Mouse (Mus musculus) hindbrain, embryonic 15.5 days (tissue): ENCODE results near the gene Olfr283. TPM values are rescaled to one million over a fixed set of nuclear protein-coding genes. Genes with fewer than 3 reads are reported as not detected.
A peak's percentile ranks its signal among the peaks of the same experiment; 100 is the strongest.

Experiments used
- ATAC-seq: fragments of 200-750 bp; cut with Nextera tagmentation; 2 replicates; pipeline ENCODE4 v1.8.0; 2017; ENCODE audit warnings: low read depth, moderate number of reproducible peaks, moderate TSS enrichment; ENCODE audit not compliant: low FRiP score
- H3K27ac ChIP-seq: fragments of 300-500 bp; sonication (generic); replicated peaks from 2 replicates; pipeline ENCODE4 v1.5.1; 2015; ENCODE audit warnings: mild to moderate bottlenecking, inconsistent platforms
- H3K27me3 ChIP-seq: fragments of 300-500 bp; sonication (generic); 2 replicates; pipeline ENCODE4 v1.6.1; 2015; ENCODE audit warnings: control low read depth, inconsistent platforms
- H3K36me3 ChIP-seq: fragments of 300-500 bp; sonication (generic); 2 replicates; pipeline ENCODE4 v1.6.1; 2015; ENCODE audit warnings: control low read depth, inconsistent platforms
- H3K4me1 ChIP-seq: fragments of 300-500 bp; sonication (generic); replicated peaks from 2 replicates; pipeline ENCODE4 v1.6.1; 2015; ENCODE audit warnings: control low read depth, inconsistent platforms
- H3K4me2 ChIP-seq: fragments of 300-500 bp; sonication (generic); 2 replicates; pipeline ENCODE4 v1.6.1; 2015; ENCODE audit warnings: moderate library complexity, mild to moderate bottlenecking, inconsistent platforms
- H3K4me3 ChIP-seq: fragments of 300-500 bp; sonication (generic); 2 replicates; pipeline ENCODE4 v1.5.1; 2015; ENCODE audit warnings: mild to moderate bottlenecking, inconsistent platforms
- H3K9ac ChIP-seq: fragments of 300-500 bp; sonication (generic); 2 replicates; pipeline ENCODE4 v1.6.1; 2015; ENCODE audit warnings: inconsistent platforms
- H3K9me3 ChIP-seq: fragments of 300-500 bp; sonication (generic); 2 replicates; pipeline ENCODE4 v1.6.1; 2016; ENCODE audit warnings: control low read depth, inconsistent platforms
- WGBS: fragments of 180-500 bp; shearing (Covaris S2); methylation state at CpG from one replicate; pipeline ENCODE4 v1.1.7; 2015; 5-methylcytosine and 5-hydroxymethylcytosine counted together
- polyA plus RNA-seq: library from polyadenylated mRNA; unstranded; fragments of >200 nt; fragmentation: Nextera tagmentation; extraction: Ambion mirVana; gene quantifications from 2 replicates; pipeline ENCODE4 v1.2.1, GENCODE M21; 2015

The Olfr283 gene
- polyA plus RNA-seq, 1 experiment from 2014 or later: not detected

DNA sequence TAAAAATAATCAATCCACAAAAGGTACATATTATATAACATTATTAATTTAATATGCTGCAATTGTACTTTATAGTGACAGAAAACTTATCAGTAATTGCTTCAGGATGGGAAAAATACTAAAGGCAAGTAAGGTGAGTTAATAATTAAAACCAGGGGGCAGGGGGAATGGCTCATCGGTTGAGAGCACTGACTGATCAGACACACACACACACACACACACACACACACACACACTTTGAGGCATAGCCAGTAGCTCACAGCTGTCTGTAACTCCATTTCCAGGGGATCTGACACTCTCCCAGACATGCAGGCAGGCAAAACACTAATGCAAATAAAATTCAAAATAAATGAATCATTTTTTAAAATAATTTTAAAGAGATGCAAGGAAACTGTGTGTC lies 16.4 kb upstream of the Olfr283 start:
- WGBS: 74% methylated on average over 1 of the region's 1 CpGs
- H3K36me3 ChIP-seq: no peaks in the 10 kb centered on the region
- H3K27ac ChIP-seq: no peak overlapping the region
- no peaks in the 10 kb centered on the region for H3K4me1 ChIP-seq
- H3K4me3 ChIP-seq: no peak overlapping the region
- no peak overlapping the region for H3K9ac ChIP-seq
- no peak for ATAC-seq
- no peaks in the 10 kb centered on the region for H3K9me3 ChIP-seq
- no peaks in the 10 kb centered on the region for H3K27me3 ChIP-seq
- no peak overlapping the region for H3K4me2 ChIP-seq

DNA sequence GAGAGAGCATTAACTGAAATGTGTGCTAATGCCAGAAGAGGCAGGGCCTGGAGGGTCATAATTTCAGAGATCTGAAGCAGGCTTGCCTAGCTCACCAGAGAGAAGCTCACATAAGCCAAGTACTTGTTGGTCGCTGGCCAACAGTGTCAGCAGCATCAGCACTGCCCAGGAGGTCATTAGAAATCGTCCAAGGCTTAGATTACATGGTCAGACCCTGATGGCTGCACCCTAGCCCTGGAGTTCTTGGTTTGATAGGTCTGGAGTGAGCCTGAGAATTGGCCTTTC lies 11.1 kb upstream of the Olfr283 start:
- 52% methylated on average over 2 of the region's 2 CpGs for WGBS
- Histone ChIP-seq H3K4me3 (no peak overlapping the region), H3K9ac (no peak overlapping the region), H3K27ac (no peak overlapping the region), H3K36me3 (no peaks in the 10 kb centered on the region), H3K4me1 (no peaks in the 10 kb centered on the region), H3K27me3 (no peaks in the 10 kb centered on the region), H3K9me3 (no peaks in the 10 kb centered on the region), H3K4me2 (no peak overlapping the region)
- ATAC-seq: no peak

DNA sequence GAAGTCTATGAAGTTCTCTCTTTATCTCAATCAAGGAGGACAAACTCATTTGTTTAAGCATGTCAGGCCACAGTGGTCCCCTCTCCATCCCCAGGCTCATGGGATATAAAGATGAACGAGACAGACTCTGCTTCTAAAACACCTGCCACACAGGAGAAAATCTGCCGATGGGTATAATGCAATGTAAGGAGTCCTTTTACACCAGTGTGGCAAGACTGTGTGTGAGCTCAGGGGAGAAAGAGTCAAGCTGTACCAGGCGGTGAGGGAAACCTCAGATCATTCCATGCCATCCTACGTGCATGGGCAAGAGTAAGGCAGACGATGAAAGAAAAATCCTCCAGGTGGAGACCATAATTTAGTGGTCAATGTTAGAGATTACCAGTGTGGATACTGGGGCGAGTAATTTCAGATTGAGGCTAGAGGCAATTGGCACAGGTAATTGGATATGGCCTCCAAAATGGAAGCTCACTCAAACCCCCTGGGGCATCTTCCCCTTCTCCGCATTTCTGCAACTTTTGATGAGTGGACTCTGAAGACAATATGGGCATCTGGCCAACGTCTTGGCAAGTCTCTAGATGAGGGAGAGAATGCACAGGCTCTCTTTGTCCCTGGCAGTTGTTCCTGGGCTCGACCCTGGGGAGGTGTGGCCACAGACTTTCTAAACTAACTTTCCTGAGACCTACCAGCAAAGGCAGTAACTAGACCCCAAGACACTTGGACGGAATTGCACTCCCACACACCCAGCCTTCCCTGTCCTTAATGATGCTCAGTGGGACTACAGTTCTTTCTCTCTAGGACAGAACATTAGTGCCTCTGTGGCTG lies 10.5 kb upstream of the Olfr283 start:
- no peak overlapping the region for H3K9ac ChIP-seq
- WGBS: 72% methylated on average over 10 of the region's 10 CpGs
- no peaks in the 10 kb centered on the region for H3K9me3 ChIP-seq
- H3K27me3 ChIP-seq: no peaks in the 10 kb centered on the region
- H3K27ac ChIP-seq: no peak overlapping the region
- H3K4me3 ChIP-seq: no peak overlapping the region
- H3K4me1 ChIP-seq: no peaks in the 10 kb centered on the region
- H3K36me3 ChIP-seq: no peaks in the 10 kb centered on the region
- no peak overlapping the region for H3K4me2 ChIP-seq
- no peak for ATAC-seq

DNA sequence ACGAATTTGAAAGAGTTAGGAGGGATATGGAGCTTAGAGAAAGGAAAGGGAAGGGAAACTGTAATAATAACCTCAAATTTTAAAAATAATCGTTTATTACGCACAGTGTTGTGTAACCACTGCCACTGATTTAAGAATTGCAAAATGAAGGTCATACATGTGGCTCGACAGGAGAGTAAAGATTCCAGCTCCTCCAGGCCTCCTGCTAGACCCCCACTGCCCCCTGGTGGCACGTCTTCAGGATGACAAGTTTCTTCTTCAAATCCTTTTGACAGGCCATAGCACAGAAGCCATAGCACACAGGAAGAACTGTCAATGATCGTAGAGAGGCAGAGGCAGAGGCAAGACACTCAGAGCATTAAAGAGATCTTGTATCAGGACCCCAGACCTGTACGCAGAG lies 9.1 kb upstream of the Olfr283 start:
- Histone ChIP-seq H3K4me1 (no peaks in the 10 kb centered on the region), H3K4me2 (no peak overlapping the region), H3K9me3 (no peaks in the 10 kb centered on the region), H3K27me3 (no peaks in the 10 kb centered on the region), H3K27ac (no peak overlapping the region), H3K4me3 (no peak overlapping the region), H3K36me3 (no peaks in the 10 kb centered on the region), H3K9ac (no peak overlapping the region)
- WGBS: 34% methylated on average over 7 of the region's 7 CpGs
- 0 out of 2 replicates have a peak, but pooled peaks have one; percentile 45 for ATAC-seq

GRCm38 (mm10) chr15:98387621-98388020 lies 6.9 kb upstream of the Olfr283 start:
- H3K27me3 ChIP-seq: no peaks in the 10 kb centered on the region
- H3K9me3 ChIP-seq: no peaks in the 10 kb centered on the region
- H3K4me2 ChIP-seq: no peak overlapping the region
- no peak overlapping the region for H3K27ac ChIP-seq
- H3K9ac ChIP-seq: no peak overlapping the region
- H3K4me3 ChIP-seq: no peak overlapping the region
- no peaks in the 10 kb centered on the region for H3K4me1 ChIP-seq
- ATAC-seq: no peak
- H3K36me3 ChIP-seq: no peaks in the 10 kb centered on the region
- WGBS: 76% methylated on average over 2 of the region's 2 CpGs

GRCm38 (mm10) chr15:98378209-98378608 lies 2.5 kb downstream of the Olfr283 start:
- 94% methylated on average over 13 of the region's 13 CpGs for WGBS
- no peaks in the 10 kb centered on the region for H3K9me3 ChIP-seq
- no peaks in the 10 kb centered on the region for H3K36me3 ChIP-seq
- no peaks in the 10 kb centered on the region for H3K4me1 ChIP-seq
- no peak overlapping the region for H3K9ac ChIP-seq
- no peak for ATAC-seq
- no peak overlapping the region for H3K4me2 ChIP-seq
- H3K27ac ChIP-seq: no peak overlapping the region
- H3K27me3 ChIP-seq: no peaks in the 10 kb centered on the region
- no peak overlapping the region for H3K4me3 ChIP-seq

- ATAC-seq: no peak
Observed at GRCm38 (mm10) chr15:98340887-98341286, 39.9 kb downstream of the Olfr283 start, which contains the start of gene Olfr284. Gene Olfr284 (minus strand): TSS chr15:98340987.

More at GRCm38 (mm10) chr15:98340887-98341286, 39.9 kb downstream of the Olfr283 start, which contains the start of gene Olfr284:
- no peak within 1 kb of the TSS for H3K9ac ChIP-seq
- WGBS: 86% methylated on average over 8 of the region's 8 CpGs
- no peaks in the 10 kb centered on the region for H3K36me3 ChIP-seq
- no peak within 1 kb of the TSS for H3K27ac ChIP-seq
- H3K27me3 ChIP-seq: no peaks in the 10 kb centered on the region
- H3K9me3 ChIP-seq: no peaks in the 10 kb centered on the region
- H3K4me2 ChIP-seq: no peak within 1 kb of the TSS
- no peaks in the 10 kb centered on the region for H3K4me1 ChIP-seq
- H3K4me3 ChIP-seq: no peak within 1 kb of the TSS

Other genes with a start within 250 kb of the Olfr283 start
- gene Asb8, start 215.3 kb downstream of the Olfr283 start, polyA plus RNA-seq: 58.4 and 60.7 TPM in 2 replicates
- gene Ccdc184, start 213.8 kb downstream of the Olfr283 start, polyA plus RNA-seq: 103 and 113 TPM in 2 replicates
- gene Olfr288, start 185.4 kb downstream of the Olfr283 start, polyA plus RNA-seq: not detected in 2 replicates
- gene Gm44579, start 160.0 kb downstream of the Olfr283 start, polyA plus RNA-seq: not detected in 2 replicates
- 0.12 and 0.21 TPM in 2 replicates for gene Olfr287, start 159.9 kb downstream of the Olfr283 start, polyA plus RNA-seq
- not detected in 2 replicates for gene Olfr286, start 146.5 kb downstream of the Olfr283 start, polyA plus RNA-seq
- not detected in 2 replicates for gene H1fnt, start 123.7 kb downstream of the Olfr283 start, polyA plus RNA-seq
- gene Zfp641, start 84.8 kb downstream of the Olfr283 start, polyA plus RNA-seq: 10.9 and 11.7 TPM in 2 replicates
- gene Olfr285, start 63.6 kb downstream of the Olfr283 start, polyA plus RNA-seq: not detected in 2 replicates
- not detected in 2 replicates for gene Olfr284, start 40.0 kb downstream of the Olfr283 start, polyA plus RNA-seq
- not detected in 2 replicates for gene Olfr282, start 50.3 kb upstream of the Olfr283 start, polyA plus RNA-seq
- not detected in 2 replicates for gene Olfr281, start 71.6 kb upstream of the Olfr283 start, polyA plus RNA-seq
- not detected in 2 replicates for gene OR5BS1P, start 89.0 kb upstream of the Olfr283 start, polyA plus RNA-seq
- not detected in 2 replicates for gene Lalba, start 101.8 kb upstream of the Olfr283 start, polyA plus RNA-seq
- gene Olfr279, start 111.5 kb upstream of the Olfr283 start, polyA plus RNA-seq: not detected in 2 replicates
- gene Kansl2, start 153.3 kb upstream of the Olfr283 start, polyA plus RNA-seq: 108 TPM in 2 replicates
- gene Ccnt1, start 190.0 kb upstream of the Olfr283 start, polyA plus RNA-seq: 64.7 and 65.6 TPM in 2 replicates
- gene 4930415O20Rik, start 190.1 kb upstream of the Olfr283 start, polyA plus RNA-seq: not detected in 2 replicates
- gene Adcy6, start 229.1 kb upstream of the Olfr283 start, polyA plus RNA-seq: 10.6 and 13.1 TPM in 2 replicates
- gene Cacnb3, start 249.9 kb upstream of the Olfr283 start, polyA plus RNA-seq: 130 and 136 TPM in 2 replicates